Mouse (Mus musculus) spleen, adult 2 months (tissue): Measurements from ENCODE around the gene Stoml2.

Experiments used
- CTCF ChIP-seq: fragments of 200-500 bp; IDR thresholded peaks from 2 replicates; pipeline ENCODE4 v1.5.1; 2011; ENCODE audit warnings: mild to moderate bottlenecking, inconsistent platforms; ENCODE audit not compliant: insufficient read depth, insufficient read length, insufficient replicate concordance; ENCODE audit errors: extremely low read depth
- POLR2A ChIP-seq: fragments of 200-500 bp; IDR thresholded peaks from 2 replicates; pipeline ENCODE4 v1.6.1; 2011; ENCODE audit warnings: low read depth, low read length, inconsistent platforms

GRCm38 (mm10) chr4:43001272-43001671 is 30.2 kb downstream of the Stoml2 start:
- TF ChIP-seq POLR2A (no peak), CTCF (no peak)
